Mouse (Mus musculus): ENCODE results near the gene Sorcs2.
A peak's percentile ranks its signal among the peaks of the same experiment; 100 is the strongest.

Sorcs2 gene

DNA sequence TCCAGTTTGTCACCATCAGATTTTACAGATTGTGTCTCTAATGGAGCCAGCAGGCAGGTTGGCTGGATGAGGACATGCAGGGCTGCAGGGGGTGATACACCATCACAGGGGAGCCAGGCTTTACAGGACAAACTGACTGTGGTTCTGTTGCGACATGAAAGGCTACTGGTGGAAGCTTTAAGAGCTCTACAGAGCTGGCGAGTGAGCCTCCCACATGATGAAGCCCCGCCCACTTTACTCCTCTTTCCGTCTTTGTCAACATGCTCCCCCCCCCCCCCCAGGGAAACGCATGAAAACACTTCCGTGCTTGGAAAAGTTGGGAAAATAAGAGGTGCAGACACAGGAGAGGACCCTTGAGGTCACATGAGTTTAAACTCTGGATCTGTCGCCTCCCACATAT lies 219.7 kb downstream of the Sorcs2 start:
- DNase-seq (ENCODE audit: low spot score), result no peak

DNA sequence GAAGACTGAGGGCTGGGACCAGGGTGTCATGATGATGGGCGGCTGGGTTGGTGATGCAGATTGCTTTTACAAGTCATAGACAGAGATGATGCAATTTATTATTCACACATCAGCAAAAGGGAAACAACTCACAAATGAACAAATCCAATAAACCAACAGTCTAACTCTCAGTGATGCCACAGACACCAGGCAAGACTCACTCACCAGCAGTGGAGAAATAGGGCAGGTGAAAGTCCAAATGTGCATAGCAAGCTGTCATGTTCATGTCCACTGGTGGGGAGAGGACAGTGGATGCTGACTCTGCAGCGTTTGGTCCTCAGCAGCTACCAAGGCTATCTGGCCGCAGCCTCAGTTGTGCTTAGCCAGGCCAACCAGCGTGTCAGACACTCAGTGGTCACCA lies 221.1 kb downstream of the Sorcs2 start:
- DNase-seq (ENCODE audit: low spot score), result no peak

GRCm38 (mm10) chr5:36176409-36176808 lies 221.5 kb downstream of the Sorcs2 start:
- no peak for DNase-seq (ENCODE audit: low spot score)

DNA sequence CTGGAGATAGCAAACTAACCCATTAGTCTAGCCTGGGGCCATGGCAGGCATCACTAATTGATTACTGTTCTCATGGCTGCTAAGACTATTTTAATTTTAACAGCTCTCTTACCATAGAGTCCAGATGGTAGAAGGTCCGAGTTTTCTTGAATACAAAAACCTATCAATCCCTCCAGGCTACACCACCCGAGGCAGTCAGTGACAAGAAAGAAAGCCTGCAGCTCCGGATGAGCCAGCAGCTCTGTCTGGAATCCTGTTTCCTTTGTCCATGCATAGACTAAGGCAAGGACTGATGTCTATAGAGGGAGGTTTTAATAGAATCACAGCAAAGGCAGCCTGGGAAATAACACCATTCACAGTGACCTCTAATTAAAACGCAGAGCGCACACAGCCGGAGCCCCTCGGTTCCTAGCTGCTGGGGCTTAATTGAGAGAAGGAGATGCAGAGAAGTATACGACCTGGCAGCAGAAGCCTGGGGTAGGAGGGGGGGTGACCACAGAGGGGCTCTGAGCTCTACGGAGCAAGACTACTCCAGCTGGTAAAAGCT lies 223.3 kb downstream of the Sorcs2 start:
- DNase-seq (ENCODE audit: low spot score), result no peak

DNA sequence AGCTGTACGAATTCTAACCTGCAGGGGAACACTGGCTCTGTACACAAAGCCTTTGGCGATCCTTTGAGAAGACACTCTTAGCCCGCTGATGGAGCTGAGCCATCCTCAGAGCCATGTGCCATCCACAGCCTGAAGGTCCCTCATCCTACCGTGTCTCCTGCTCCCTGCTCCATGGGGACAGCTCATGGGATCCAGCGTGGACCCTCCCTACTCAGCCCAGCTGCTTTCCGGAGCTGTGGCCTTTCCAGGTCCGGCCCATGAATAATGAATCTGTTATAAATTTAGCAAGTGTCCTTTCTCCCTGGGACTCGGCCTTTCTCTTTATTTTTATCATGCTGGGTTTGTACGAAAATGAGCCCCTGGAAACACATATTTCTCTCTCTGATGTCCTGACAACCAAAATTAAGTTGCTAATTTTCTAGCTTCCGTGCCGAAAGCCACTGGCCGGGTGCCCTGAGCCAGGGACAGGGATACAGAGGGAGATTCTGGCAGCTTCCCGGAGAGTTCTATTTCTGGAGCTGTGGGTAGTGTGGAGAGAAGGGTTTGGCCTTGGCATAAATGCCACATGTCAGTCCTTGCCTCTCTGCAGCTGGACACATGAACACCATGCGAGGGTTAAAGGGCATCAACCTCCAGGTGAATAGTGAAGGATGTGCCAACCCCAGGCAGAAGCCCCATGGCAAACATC lies 228.8 kb downstream of the Sorcs2 start:
- no peak for DNase-seq (ENCODE audit: low spot score)

DNA sequence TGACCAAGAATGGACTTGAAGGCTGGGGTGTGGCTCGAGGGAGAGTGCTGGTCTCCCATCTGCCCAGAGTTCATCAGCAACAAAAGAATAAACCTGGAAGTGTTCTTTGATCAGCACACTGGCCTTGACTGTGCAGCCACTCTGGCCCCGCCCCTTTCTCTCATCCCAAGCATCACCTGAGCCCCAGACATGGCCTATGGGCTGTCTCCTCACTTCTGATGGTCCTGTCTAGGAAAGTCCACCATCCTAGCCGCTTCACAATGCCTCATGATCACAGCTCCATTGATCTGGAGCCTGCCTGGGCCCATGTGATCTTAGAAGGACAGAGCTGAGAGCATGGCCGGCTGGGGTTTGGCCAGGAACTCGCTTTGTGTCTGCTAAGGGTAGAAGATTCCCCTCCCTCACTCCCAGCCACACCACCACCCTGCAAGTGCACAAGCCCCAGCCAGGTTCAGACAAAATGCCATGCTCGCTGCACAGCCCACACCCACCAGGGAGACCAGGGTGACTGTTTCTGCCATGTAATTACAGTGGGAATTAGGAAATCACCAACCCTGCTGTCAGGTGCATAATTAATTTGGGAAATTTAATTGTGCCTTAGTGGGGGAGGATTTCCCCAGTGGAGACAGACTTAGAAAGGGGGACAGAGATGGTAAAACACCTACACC lies 231.5 kb downstream of the Sorcs2 start:
- DNase-seq (ENCODE audit: low spot score), result no peak

- no peak for DNase-seq (ENCODE audit: low spot score)
Measured at GRCm38 (mm10) chr5:36165424-36166302, 232.3 kb downstream of the Sorcs2 start.

- no peak for DNase-seq (ENCODE audit: low spot score)
Measured at GRCm38 (mm10) chr5:36154879-36155485, 243.0 kb downstream of the Sorcs2 start.

- DNase-seq (ENCODE audit: low spot score), result no peak
Measured at GRCm38 (mm10) chr5:36153261-36153660, 244.7 kb downstream of the Sorcs2 start.

DNA sequence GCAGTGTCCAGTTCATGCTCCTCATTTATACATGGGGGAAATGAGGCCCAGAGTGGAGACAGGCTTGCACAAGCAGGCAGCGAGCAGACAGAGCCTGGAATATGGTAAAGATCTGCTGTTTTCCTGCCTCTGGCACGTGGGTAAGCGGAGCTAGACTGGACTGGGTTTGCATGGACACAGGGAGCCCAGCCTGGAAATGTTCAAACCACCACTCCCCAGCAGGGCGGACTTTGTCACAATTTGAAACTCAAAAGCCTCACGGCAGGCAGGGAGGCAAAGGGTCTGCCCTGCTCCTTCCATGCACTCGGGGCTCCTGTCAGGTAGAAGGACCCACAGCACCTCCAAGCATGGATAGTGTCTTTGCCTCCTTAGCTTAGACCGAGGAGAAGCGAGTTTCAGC lies 246.9 kb downstream of the Sorcs2 start:
- DNase-seq (ENCODE audit: low spot score), result no peak

DNA sequence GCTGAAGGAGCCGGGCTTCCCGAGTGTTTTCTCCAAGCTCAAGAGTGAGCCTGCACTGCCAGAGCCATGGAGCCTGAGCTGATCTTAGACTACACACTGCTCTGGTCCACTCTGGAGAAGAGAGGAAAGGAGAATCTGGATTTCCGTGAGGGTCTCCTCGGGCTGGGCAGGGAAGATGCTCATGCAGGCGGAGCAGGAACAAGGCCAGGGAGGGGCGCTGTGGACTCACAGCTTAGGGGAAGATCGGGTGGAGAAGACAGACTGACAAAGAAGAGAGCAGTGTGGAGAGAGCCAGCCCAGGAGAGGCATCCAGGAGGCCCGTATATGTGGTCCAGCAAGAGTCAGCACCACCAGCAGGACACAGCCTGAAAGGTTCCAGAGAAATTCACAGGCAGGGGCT lies 248.8 kb downstream of the Sorcs2 start:
- no peak for DNase-seq (ENCODE audit: low spot score)

GRCm38 (mm10) chr5:36146589-36146988 lies 251.3 kb downstream of the Sorcs2 start:
- no peak for DNase-seq (ENCODE audit: low spot score)

DNA sequence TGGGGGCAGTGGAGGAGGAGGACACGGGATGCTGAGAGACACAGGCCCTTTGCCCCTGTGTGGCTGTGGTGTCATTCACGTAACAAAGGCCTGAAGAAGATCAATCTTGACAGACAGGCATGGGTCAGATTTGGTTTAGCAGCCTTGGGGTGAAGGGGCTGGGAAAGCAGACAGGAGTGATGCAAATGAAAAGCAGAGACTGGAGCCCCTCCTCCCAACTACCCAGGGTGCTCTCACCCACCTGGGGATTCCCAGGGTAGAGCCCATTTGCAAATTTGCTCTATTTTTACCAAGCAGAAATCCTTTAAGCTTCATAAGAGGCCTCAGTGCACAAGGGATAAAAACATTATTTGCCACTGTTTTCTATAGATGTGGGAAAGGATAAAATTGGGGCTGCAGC lies 253.4 kb downstream of the Sorcs2 start:
- DNase-seq (ENCODE audit: low spot score), result no peak

GRCm38 (mm10) chr5:36141676-36142255 lies 256.2 kb downstream of the Sorcs2 start:
- DNase-seq (ENCODE audit: low spot score), result no peak

GRCm38 (mm10) chr5:36141112-36141511 lies 256.8 kb downstream of the Sorcs2 start:
- DNase-seq (ENCODE audit: low spot score), result no peak

DNA sequence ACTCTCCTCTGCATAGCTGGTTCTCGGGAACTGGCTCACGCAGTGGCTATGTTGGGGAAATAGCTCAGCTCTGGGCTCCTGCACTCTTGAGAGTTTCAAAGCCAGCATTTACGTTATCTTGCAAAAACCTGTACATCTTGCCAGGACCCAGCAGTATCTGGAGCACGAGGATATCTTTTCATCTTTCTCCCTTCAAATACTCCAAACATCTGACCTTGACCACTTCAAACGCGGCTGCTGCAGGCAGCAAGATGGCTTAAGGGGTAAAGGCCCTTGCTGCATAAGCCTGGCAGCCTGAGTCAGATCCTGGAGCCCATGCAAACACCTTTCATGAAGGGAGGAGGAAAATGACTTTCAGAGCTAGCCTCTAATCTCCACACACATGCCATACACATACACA lies 258.2 kb downstream of the Sorcs2 start:
- no peak for DNase-seq (ENCODE audit: low spot score)

- DNase-seq (ENCODE audit: low spot score), result no peak
Measured at GRCm38 (mm10) chr5:36135874-36136542, 261.9 kb downstream of the Sorcs2 start.

DNA sequence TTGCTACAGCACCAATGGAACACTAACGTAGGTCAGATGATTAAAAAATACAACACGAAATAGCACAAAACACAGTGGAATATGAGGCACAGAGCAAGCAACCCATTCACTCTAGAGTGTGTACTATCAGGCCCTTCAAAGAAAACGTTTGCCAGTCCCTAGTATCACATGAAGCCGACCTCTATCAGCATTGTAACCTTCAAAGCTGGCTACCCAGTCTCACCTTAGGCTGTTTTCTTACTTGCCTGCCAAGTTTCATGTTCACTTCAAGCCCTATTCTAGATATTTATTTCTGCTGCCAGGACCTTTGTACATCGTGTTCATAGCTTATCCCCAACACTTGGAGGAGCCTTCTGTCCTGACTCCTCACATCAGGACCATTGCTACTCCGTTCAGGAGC lies 263.6 kb downstream of the Sorcs2 start:
- no peak for DNase-seq (ENCODE audit: low spot score)

DNA sequence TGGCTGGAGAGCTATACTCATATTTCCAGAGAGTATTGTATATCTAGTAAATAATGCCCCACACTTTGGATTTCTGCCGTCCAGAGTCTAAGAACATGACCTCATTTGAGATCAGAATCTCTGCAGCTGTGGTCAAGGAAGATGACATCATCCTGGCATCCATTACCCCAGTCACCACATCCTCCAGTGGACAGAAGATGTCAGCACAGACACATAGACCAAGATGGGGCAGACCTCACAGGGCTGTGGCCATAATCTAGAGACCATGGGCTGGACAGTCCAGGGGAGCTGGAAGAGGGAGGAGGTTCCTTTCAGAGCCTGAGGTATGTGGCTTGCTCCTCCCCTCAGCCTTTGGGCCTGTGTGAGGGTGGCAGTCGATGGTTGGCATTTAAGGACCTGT lies 264.0 kb downstream of the Sorcs2 start:
- DNase-seq (ENCODE audit: low spot score), result peak; percentile 55

- DNase-seq (ENCODE audit: low spot score), result no peak
Measured at GRCm38 (mm10) chr5:36130393-36131011, 267.4 kb downstream of the Sorcs2 start.

DNA sequence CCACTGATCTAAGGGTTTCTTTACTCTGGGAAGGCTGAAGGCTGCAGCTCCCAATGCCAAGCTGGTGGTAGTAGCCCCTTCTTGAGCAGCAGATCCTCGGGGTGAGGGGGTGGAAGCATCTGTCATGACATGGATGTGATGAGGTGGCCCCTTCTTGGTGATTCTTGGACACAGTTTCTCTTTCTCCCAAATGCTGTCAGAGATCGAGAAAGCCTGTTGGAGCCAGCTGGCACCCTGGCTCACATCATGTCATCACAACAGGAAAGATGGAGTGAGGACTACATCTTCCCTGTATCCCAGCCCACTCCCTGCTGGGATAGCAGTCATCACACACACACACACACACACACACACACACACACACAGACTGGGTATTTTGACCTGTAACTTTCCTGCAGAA lies 268.3 kb downstream of the Sorcs2 start:
- no peak for DNase-seq (ENCODE audit: low spot score)
